Mouse (Mus musculus) embryonic facial prominence, embryonic 11.5 days (tissue): ENCODE measurements at regions not wholly inside any gene's neighbourhood (a gene's known extent, or its start where the extent isn't known, plus 50 kb on each side); places are given as distances from the start of the nearest gene placed in this dataset.
"Not testable (repeated sequence)": the region's sequence is repeated elsewhere in the genome, so short reads cannot be mapped to it uniquely, and the experiment has no call there.

Experiments
- ATAC-seq: fragments of 200-750 bp; cut with Nextera tagmentation; replicated peaks from 2 replicates; pipeline ENCODE4 v1.8.0; 2017; ENCODE audit warnings: low read depth; ENCODE audit not compliant: insufficient number of reproducible peaks, low FRiP score, low TSS enrichment
- DNase-seq: peaks from one replicate; pipeline ENCODE4 v3.0.0-alpha.2; 2015; ENCODE audit warnings: low spot score
- H3K27ac ChIP-seq: fragments of 300-500 bp; sonication (generic); replicated peaks from 2 replicates; pipeline ENCODE4 v1.5.1; 2014; ENCODE audit warnings: mild to moderate bottlenecking, low read depth, low read length, control low read depth
- H3K27me3 ChIP-seq: fragments of 300-500 bp; sonication (generic); 2 replicates; pipeline ENCODE4 v1.6.1; 2014; ENCODE audit warnings: mild to moderate bottlenecking, low read length, moderate library complexity, mixed read lengths; ENCODE audit not compliant: control insufficient read depth, insufficient read depth
- H3K36me3 ChIP-seq: fragments of 300-500 bp; sonication (generic); replicated peaks from 2 replicates; pipeline ENCODE4 v1.6.1; 2014; ENCODE audit warnings: low read depth, mild to moderate bottlenecking, low read length, moderate library complexity, mixed read lengths; ENCODE audit not compliant: control insufficient read depth, insufficient read depth
- H3K4me1 ChIP-seq: fragments of 300-500 bp; sonication (generic); 2 replicates; pipeline ENCODE4 v1.6.1; 2014; ENCODE audit warnings: low read length, mixed read lengths; ENCODE audit not compliant: control insufficient read depth, insufficient read depth
- H3K4me2 ChIP-seq: fragments of 300-500 bp; sonication (generic); 2 replicates; pipeline ENCODE4 v1.6.1; 2014; ENCODE audit warnings: low read depth, mild to moderate bottlenecking, control low read depth, low read length, moderate library complexity
- H3K4me3 ChIP-seq: fragments of 300-500 bp; sonication (generic); 2 replicates; pipeline ENCODE4 v1.5.1; 2014; ENCODE audit warnings: low read depth, low read length, control low read depth
- H3K9ac ChIP-seq: fragments of 300-500 bp; sonication (generic); replicated peaks from 2 replicates; pipeline ENCODE4 v1.6.1; 2014; ENCODE audit warnings: mild to moderate bottlenecking, control low read depth, low read length
- H3K9me3 ChIP-seq: fragments of 300-500 bp; sonication (generic); replicated peaks from 2 replicates; pipeline ENCODE4 v1.6.1; 2016; ENCODE audit warnings: mild to moderate bottlenecking, low read length, inconsistent platforms, mixed read lengths; ENCODE audit not compliant: control insufficient read depth
- WGBS: fragments of 180-500 bp; shearing (Covaris S2); extraction: QIAGEN DNeasy Blood & Tissue Kit; methylation state at CpG from one replicate; pipeline ENCODE4 v1.1.7; 2014; 5-methylcytosine and 5-hydroxymethylcytosine counted together

DNA sequence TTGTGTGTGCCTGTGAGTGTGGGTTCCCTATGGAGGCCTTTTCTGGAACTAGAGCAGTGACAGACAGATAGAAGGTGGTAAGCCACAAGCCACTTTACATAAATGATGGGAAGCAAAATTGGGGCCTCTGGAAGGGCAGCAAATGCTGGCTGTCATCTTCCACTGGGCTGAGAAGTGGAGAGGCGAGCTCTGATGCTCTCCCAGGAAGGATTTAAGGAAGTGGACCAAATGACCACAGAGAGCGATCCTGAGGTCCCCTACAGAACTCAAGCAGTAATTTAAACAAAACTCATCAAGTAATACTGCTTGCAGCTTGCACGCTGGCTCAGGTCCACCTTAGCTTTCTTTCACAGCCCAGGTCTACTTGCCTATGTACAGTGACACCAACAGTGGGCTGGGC, 111.8 kb downstream of the Cand1 start:
- Histone ChIP-seq H3K9ac (no peak overlapping the region), H3K4me3 (no peak overlapping the region), H3K9me3 (no peaks in the 10 kb centered on the region), H3K27me3 (no peaks in the 10 kb centered on the region), H3K27ac (no peak overlapping the region), H3K4me2 (no peak overlapping the region), H3K36me3 (no peaks in the 10 kb centered on the region), H3K4me1 (no peaks in the 10 kb centered on the region)
- ATAC-seq (no peak), DNase-seq (no peak)
- 92% methylated on average over 3 of the region's 3 CpGs for WGBS

DNA sequence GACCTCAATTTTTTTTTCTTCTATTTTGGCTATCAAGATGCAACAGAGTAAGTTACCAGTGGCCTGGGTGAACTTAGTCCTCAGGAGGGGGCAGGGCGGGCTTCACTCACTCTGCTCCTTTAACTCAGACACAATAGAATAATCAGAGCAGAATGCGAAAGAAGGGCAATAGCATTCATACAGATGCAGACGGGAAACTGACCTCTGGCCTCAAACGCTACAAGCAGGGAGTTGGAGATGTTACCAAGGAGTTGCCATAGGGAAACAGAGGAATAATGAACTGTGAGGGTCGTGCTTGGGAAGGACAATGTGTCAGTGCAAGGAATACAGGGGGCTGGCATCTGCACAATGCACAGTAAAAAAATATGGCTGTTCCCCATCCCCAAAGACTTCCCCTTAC, 116.3 kb downstream of the Cand1 start:
- ATAC-seq = no peak
- DNase-seq = no peak

DNA sequence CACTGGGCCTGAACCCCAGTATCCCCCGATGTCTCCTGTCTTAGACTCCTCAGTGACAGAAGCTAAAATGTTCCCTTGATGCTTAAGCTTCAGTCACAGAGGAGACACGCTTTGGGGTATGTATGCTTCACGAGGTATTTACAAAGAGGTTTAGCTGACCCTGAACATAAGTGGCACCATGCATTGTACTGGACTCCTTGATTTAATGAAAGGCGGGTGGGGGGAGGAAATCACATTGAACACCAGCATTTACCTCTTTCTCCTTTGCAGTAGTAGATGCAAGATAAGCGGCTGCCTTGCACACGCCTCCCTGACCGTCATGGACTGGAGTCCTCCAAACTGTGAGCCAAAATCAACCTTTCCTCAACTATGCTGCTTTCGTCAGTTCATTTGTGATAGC, 117.5 kb downstream of the Cand1 start:
- Histone ChIP-seq H3K9ac (no peak overlapping the region), H3K4me2 (no peak overlapping the region), H3K36me3 (no peaks in the 10 kb centered on the region), H3K4me1 (no peaks in the 10 kb centered on the region), H3K9me3 (no peaks in the 10 kb centered on the region; the same call in 1 of the 2 replicates), H3K27ac (no peak overlapping the region), H3K27me3 (no peaks in the 10 kb centered on the region), H3K4me3 (no peak overlapping the region)
- ATAC-seq (no peak), DNase-seq (no peak)
- 89% methylated on average over 8 of the region's 8 CpGs for WGBS

More for the DNA sequence above, 116.3 kb downstream of the Cand1 start:
- Histone ChIP-seq H3K9ac (no peak overlapping the region), H3K4me2 (no peak overlapping the region), H3K9me3 (no peaks in the 10 kb centered on the region; the same call in 1 of the 2 replicates), H3K27ac (no peak overlapping the region), H3K4me1 (no peaks in the 10 kb centered on the region), H3K36me3 (no peaks in the 10 kb centered on the region), H3K27me3 (no peaks in the 10 kb centered on the region), H3K4me3 (no peak overlapping the region)
- 76% methylated on average over 5 of the region's 5 CpGs for WGBS

DNA sequence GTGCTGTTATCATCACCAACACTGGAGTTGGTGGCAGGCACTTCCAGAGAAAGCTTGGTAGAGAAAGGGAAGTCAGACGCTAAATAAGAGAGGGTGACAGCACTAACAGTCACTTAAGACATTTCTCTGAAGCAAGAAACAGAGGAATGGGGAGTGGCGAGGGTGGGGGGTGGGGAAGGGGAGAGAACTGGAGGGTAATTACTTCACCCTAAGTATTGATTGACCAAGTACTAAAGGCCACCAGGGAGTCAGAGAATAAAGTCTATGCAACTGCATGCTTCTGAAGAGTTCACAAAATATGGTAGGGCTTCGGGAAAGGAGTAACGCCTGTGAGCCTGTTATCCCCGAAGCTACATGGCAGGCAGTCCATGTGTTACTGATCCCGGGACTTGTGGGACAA, 118.3 kb downstream of the Cand1 start:
- Histone ChIP-seq H3K4me3 (no peak overlapping the region), H3K9ac (no peak overlapping the region), H3K27ac (no peak overlapping the region), H3K27me3 (no peaks in the 10 kb centered on the region), H3K9me3 (no peaks in the 10 kb centered on the region; the same call in 1 of the 2 replicates), H3K4me2 (no peak overlapping the region), H3K4me1 (no peaks in the 10 kb centered on the region), H3K36me3 (no peaks in the 10 kb centered on the region)
- ATAC-seq = no peak
- DNase-seq = no peak
- WGBS = 64% methylated on average over 6 of the region's 6 CpGs

GRCm38 (mm10) chr10:119116843-119117390, 122.9 kb downstream of the Cand1 start:
- Histone ChIP-seq H3K9ac (no peak overlapping the region), H3K4me1 (no peaks in the 10 kb centered on the region), H3K4me3 (no peak overlapping the region), H3K27ac (no peak overlapping the region), H3K9me3 (no peaks in the 10 kb centered on the region), H3K27me3 (no peaks in the 10 kb centered on the region), H3K4me2 (no peak overlapping the region), H3K36me3 (no peaks in the 10 kb centered on the region)
- DNase-seq (no peak), ATAC-seq (no peak)
- WGBS = 71% methylated on average over 2 of the region's 2 CpGs

GRCm38 (mm10) chr10:119115200-119115599, 124.7 kb downstream of the Cand1 start:
- H3K4me2 ChIP-seq = not testable (repeated sequence)

DNA sequence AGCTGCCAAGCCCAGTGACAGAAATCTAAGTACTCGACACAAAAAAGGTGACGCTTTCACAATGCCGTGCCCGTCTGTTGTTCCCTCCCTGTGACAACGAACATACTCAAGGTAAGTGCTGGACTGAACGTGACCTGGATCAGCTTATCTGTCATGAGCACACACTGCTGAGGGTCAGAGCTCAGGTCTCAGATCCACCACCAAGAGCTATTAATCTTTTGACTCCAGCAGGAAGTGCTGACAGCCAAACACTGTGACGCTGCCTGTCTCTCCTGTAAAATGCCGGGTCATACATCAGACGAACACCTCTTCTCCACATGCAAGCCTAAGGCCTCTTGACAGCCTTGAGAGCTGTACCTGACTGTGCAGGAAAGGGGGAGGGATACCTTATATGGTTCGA, 125.2 kb downstream of the Cand1 start:
- 62% methylated on average over 10 of the region's 10 CpGs for WGBS
- Histone ChIP-seq H3K4me2 (no peak overlapping the region), H3K4me3 (no peak overlapping the region), H3K27me3 (no peaks in the 10 kb centered on the region), H3K4me1 (no peaks in the 10 kb centered on the region), H3K9me3 (no peaks in the 10 kb centered on the region), H3K27ac (no peak overlapping the region), H3K36me3 (no peaks in the 10 kb centered on the region), H3K9ac (no peak overlapping the region)
- ATAC-seq = no peak
- no peak for DNase-seq

More at GRCm38 (mm10) chr10:119115200-119115599, 124.7 kb downstream of the Cand1 start:
- H3K36me3 ChIP-seq, H3K27me3 ChIP-seq, H3K4me1 ChIP-seq, H3K4me3 ChIP-seq, H3K9me3 ChIP-seq, H3K27ac ChIP-seq, DNase-seq, H3K9ac ChIP-seq, ATAC-seq: not testable (repeated sequence)

GRCm38 (mm10) chr10:119111886-119112285, 128.0 kb downstream of the Cand1 start:
- Histone ChIP-seq H3K27me3 (no peaks in the 10 kb centered on the region), H3K4me3 (no peak overlapping the region), H3K4me1 (no peaks in the 10 kb centered on the region), H3K4me2 (no peak overlapping the region), H3K9me3 (no peaks in the 10 kb centered on the region), H3K27ac (no peak overlapping the region), H3K36me3 (no peaks in the 10 kb centered on the region), H3K9ac (no peak overlapping the region)
- DNase-seq (no peak), ATAC-seq (no peak)
- 76% methylated on average over 2 of the region's 2 CpGs for WGBS
